In genomic region chr13:67332019-67332724, GRCm38 (mm10) we compare ENCODE assay signal across 8 mouse cellular contexts. TPM values are rescaled to one million over a fixed set of nuclear protein-coding genes. Genes with fewer than 3 reads are reported as not detected.
DNase-seq lines count a peak whose midpoint lies in the region; ATAC-seq and TF ChIP-seq lines count a peak whose summit lies in the region.

Zfp595 (minus strand) TSS chr13:67332570.

- H3K9ac ChIP-seq in forebrain, embryonic 13.5 days = peak within 1 kb of the TSS; percentile 62
- peak within 1 kb of the TSS; percentile 58 for H3K9ac ChIP-seq in liver, postnatal 0 days (replicated peaks)
- peak within 1 kb of the TSS; percentile 39 for H3K9ac ChIP-seq in neural tube, embryonic 14.5 days (replicated peaks; ENCODE audit: low read depth, low read length)

- peak; percentile 94 for ATAC-seq in cerebellum, adult (ENCODE audit: insufficient number of reproducible peaks, low FRiP score, low TSS enrichment)
- peak; percentile 94 for ATAC-seq in forebrain, embryonic 13.5 days
- ATAC-seq in liver, postnatal 0 days = peak; percentile 90
- peak; percentile 94 for ATAC-seq in neural tube, embryonic 14.5 days (ENCODE audit: low read depth)

- H3K9me3 ChIP-seq in E14TG2a.4 (ENCODE audit: low read length) = no peaks in the 10 kb centered on the region
- no peaks in the 10 kb centered on the region for H3K9me3 ChIP-seq in forebrain, embryonic 13.5 days (replicated peaks)
- no peaks in the 10 kb centered on the region for H3K9me3 ChIP-seq in liver, postnatal 0 days (ENCODE audit: low read length)
- no peaks in the 10 kb centered on the region for H3K9me3 ChIP-seq in neural tube, embryonic 14.5 days (ENCODE audit: control insufficient read depth, low read length)

- whole genome bisulfite sequencing in forebrain, embryonic 13.5 days = 18% methylated on average over 17 of the region's 17 CpGs
- WGBS in large intestine, adult 2 months = 3% methylated on average over 17 of the region's 17 CpGs
- 6% methylated on average over 17 of the region's 17 CpGs for WGBS in liver, postnatal 0 days (ENCODE audit: insufficient replicate concordance)
- 18% methylated on average over 17 of the region's 17 CpGs for WGBS in neural tube, embryonic 14.5 days

- peaks cover 5% of the 10 kb centered on the region; the same call in 1 of the 2 replicates for H3K27me3 ChIP-seq in E14TG2a.4 (ENCODE audit: insufficient read depth, low read length)
- H3K27me3 ChIP-seq in forebrain, embryonic 13.5 days = no peaks in the 10 kb centered on the region
- no peaks in the 10 kb centered on the region for H3K27me3 ChIP-seq in liver, postnatal 0 days (ENCODE audit: insufficient read depth, low read length)
- no peaks in the 10 kb centered on the region for H3K27me3 ChIP-seq in neural tube, embryonic 14.5 days (ENCODE audit: control insufficient read depth, insufficient read depth, low read length)

- H3K4me1 ChIP-seq in E14TG2a.4 (replicated peaks; ENCODE audit: low read depth, low read length) = peaks cover 12% of the 10 kb centered on the region
- H3K4me1 ChIP-seq in forebrain, embryonic 13.5 days = peaks cover 4% of the 10 kb centered on the region; the same call in 1 of the 2 replicates
- H3K4me1 ChIP-seq in liver, postnatal 0 days (ENCODE audit: insufficient read depth) = peaks cover 13% of the 10 kb centered on the region; the same call in 1 of the 2 replicates
- peaks cover 4% of the 10 kb centered on the region; the same call in 1 of the 2 replicates for H3K4me1 ChIP-seq in neural tube, embryonic 14.5 days (ENCODE audit: control insufficient read depth, insufficient read depth, low read length)

- H3K27ac ChIP-seq in forebrain, embryonic 13.5 days = no peak within 1 kb of the TSS
- peak within 1 kb of the TSS; percentile 72 for H3K27ac ChIP-seq in liver, postnatal 0 days (ENCODE audit: low read depth)
- H3K27ac ChIP-seq in neural tube, embryonic 14.5 days (ENCODE audit: low read depth, low read length) = no peak within 1 kb of the TSS

- H3K4me2 ChIP-seq in forebrain, embryonic 13.5 days = peak within 1 kb of the TSS; percentile 69
- peak within 1 kb of the TSS; percentile 74 for H3K4me2 ChIP-seq in liver, postnatal 0 days (ENCODE audit: low read depth, low read length)
- H3K4me2 ChIP-seq in neural tube, embryonic 14.5 days (ENCODE audit: low read depth, low read length) = peak within 1 kb of the TSS; percentile 61

- no peak; the same call in 1 of the 2 replicates for TF ChIP-seq EP300 in liver, postnatal 0 days (IDR thresholded peaks at IDR 0.05; ENCODE audit: low read depth)

- TF ChIP-seq CTCF in E14TG2a.4 (conservative IDR thresholded peaks at IDR 0.05; ENCODE audit: low read length) = peak; percentile 47
- peak; percentile 75 for TF ChIP-seq CTCF in liver, postnatal 0 days (IDR thresholded peaks at IDR 0.05; ENCODE audit: low read depth)

- H3K4me3 ChIP-seq in E14TG2a.4 (replicated peaks; ENCODE audit: low read length) = peak within 1 kb of the TSS; percentile 71
- peak within 1 kb of the TSS; percentile 56 for H3K4me3 ChIP-seq in forebrain, embryonic 13.5 days
- H3K4me3 ChIP-seq in liver, postnatal 0 days (ENCODE audit: low read depth, low read length) = peak within 1 kb of the TSS; percentile 65
- H3K4me3 ChIP-seq in neural tube, embryonic 14.5 days (ENCODE audit: low read depth, low read length) = peak within 1 kb of the TSS; percentile 40

- peak; percentile 91 to 92 for DNase-seq in heart, postnatal 10 days
- peak; percentile 92 for DNase-seq in large intestine, adult 2 months (ENCODE audit: low read depth, low spot score)
- peak; percentile 85 for DNase-seq in liver, postnatal 0 days
- peak; percentile 76 for DNase-seq in testis, postnatal 10 days (ENCODE audit: low spot score)

- intact Hi-C loops in heart, postnatal 10 days (cut with DNase I) = loop anchor here (2.0 kb wide), 1 partner anchor 29 kb away; the partner anchor contains the start of genes Gm28044 and Zfp953

- no peaks in the 10 kb centered on the region for H3K36me3 ChIP-seq in E14TG2a.4 (ENCODE audit: insufficient read depth, low read length)
- H3K36me3 ChIP-seq in forebrain, embryonic 13.5 days (ENCODE audit: poor library complexity, severe bottlenecking) = no peaks in the 10 kb centered on the region
- H3K36me3 ChIP-seq in liver, postnatal 0 days (replicated peaks; ENCODE audit: insufficient read depth, low read length) = no peaks in the 10 kb centered on the region
- H3K36me3 ChIP-seq in neural tube, embryonic 14.5 days (ENCODE audit: control insufficient read depth, insufficient read depth, low read length) = no peaks in the 10 kb centered on the region

RNA-seq across cellular contexts. Expression of gene Zfp595, which starts in this region (rescaled TPM):
- 1.5 and 1.6 TPM in 2 replicates for polyA plus RNA-seq in forebrain, embryonic 13.5 days (2015; fragmentation: Nextera tagmentation; extraction: Ambion mirVana)
- 1 to 10 TPM; 2.0 to 2.8 TPM for total RNA-seq in heart, postnatal 10 days (2021)
- 0.71 and 0.99 TPM in 2 replicates for polyA plus RNA-seq in large intestine, adult 2 months (2012; rRNA removed)
- 0.63 and 0.65 TPM in 2 replicates for polyA plus RNA-seq in liver, postnatal 0 days (2015; fragmentation: Nextera tagmentation; extraction: Ambion mirVana)
- polyA plus RNA-seq in neural tube, embryonic 14.5 days (2014; fragmentation: Nextera tagmentation; extraction: Ambion mirVana) = 1.8 and 3.0 TPM in 2 replicates

Comparison
In these comparisons a context has a peak if more than half of its experiments do, and no peak if none do; other contexts are left out.
1. Peak in DNase-seq in large intestine, adult 2 months; RNA of the gene not detected or under 1 TPM.
2. Peak in DNase-seq, ATAC-seq, H3K4me3 ChIP-seq, H3K27ac ChIP-seq, H3K9ac ChIP-seq and H3K4me2 ChIP-seq in liver, postnatal 0 days; RNA of the gene not detected or under 1 TPM.